Mouse (Mus musculus) small intestine, adult 2 months (tissue): Measurements from ENCODE around the gene Mogat1. TPM values are rescaled to one million over a fixed set of nuclear protein-coding genes. Genes with fewer than 3 reads are reported as not detected.

ENCODE experiments used
- H3K27ac ChIP-seq: fragments of 200-500 bp; 2 replicates; pipeline ENCODE4 v1.5.1; 2012; ENCODE audit warnings: low read depth, low read length, control low read depth, inconsistent platforms; ENCODE audit not compliant: insufficient read depth
- H3K27me3 ChIP-seq: fragments of 200-500 bp; 2 replicates; pipeline ENCODE4 v1.6.1; 2012; ENCODE audit warnings: mild to moderate bottlenecking, moderate library complexity, low read length, inconsistent platforms; ENCODE audit not compliant: control insufficient read depth, insufficient read depth
- H3K36me3 ChIP-seq: fragments of 200-500 bp; 2 replicates; pipeline ENCODE4 v1.6.1; 2012; ENCODE audit warnings: mild to moderate bottlenecking, low read length, control low read depth, inconsistent platforms; ENCODE audit not compliant: control insufficient read depth, insufficient read depth
- H3K4me1 ChIP-seq: fragments of 200-500 bp; 2 replicates; pipeline ENCODE4 v1.6.1; 2012; ENCODE audit warnings: low read length, inconsistent platforms, mixed read lengths; ENCODE audit not compliant: control insufficient read depth, insufficient read depth, insufficient read length
- H3K4me3 ChIP-seq: fragments of 200-500 bp; 2 replicates; pipeline ENCODE4 v1.5.1; 2012; ENCODE audit warnings: low read depth, mild to moderate bottlenecking, control low read depth, inconsistent platforms, low read length, moderate library complexity
- CTCF ChIP-seq: fragments of 200-500 bp; IDR thresholded peaks from 2 replicates; pipeline ENCODE4 v1.5.1; 2012; ENCODE audit warnings: low read depth, mild to moderate bottlenecking, control low read depth, inconsistent platforms, low read length, moderate library complexity, mixed read lengths; ENCODE audit not compliant: insufficient replicate concordance, insufficient read length; ENCODE audit errors: extremely low read depth
- POLR2A ChIP-seq: fragments of 200-500 bp; IDR thresholded peaks from 2 replicates; pipeline ENCODE4 v1.6.1; 2012; ENCODE audit warnings: low read depth, mild to moderate bottlenecking, control low read depth, inconsistent platforms, low read length, moderate library complexity
- WGBS: fragments of 180-500 bp; shearing (Covaris S2); methylation state at CpG from one replicate; pipeline ENCODE4 v1.1.7; 2018; 5-methylcytosine and 5-hydroxymethylcytosine counted together
- polyA plus RNA-seq: library from polyadenylated mRNA; depleted of rRNA; stranded (reverse); fragments of >200 nt; gene quantifications from 2 replicates; pipeline ENCODE4 v1.2.3, GENCODE M21; 2012; rRNA removed

Gene Mogat1
- polyA plus RNA-seq: 1.7 and 9.1 TPM in 2 replicates

GRCm38 (mm10) chr1:78510862-78511261 lies at the start of gene Mogat1:
Mogat1 (plus strand) TSS chr1:78510991.
- 61% methylated on average over 5 of the region's 5 CpGs for WGBS

GRCm38 (mm10) chr1:78472441-78472840 lies 38.4 kb upstream of the Mogat1 start:
- no peaks in the 10 kb centered on the region for H3K4me1 ChIP-seq
- no peaks in the 10 kb centered on the region for H3K27me3 ChIP-seq
- no peak for TF ChIP-seq CTCF
- 78% methylated on average over 5 of the region's 5 CpGs for WGBS
- H3K27ac ChIP-seq: no peak overlapping the region
- H3K4me3 ChIP-seq: no peak overlapping the region
- peaks cover 49% of the 10 kb centered on the region for H3K36me3 ChIP-seq

More at GRCm38 (mm10) chr1:78510862-78511261, at the start of gene Mogat1:
- peak within 1 kb of the TSS; percentile 23 for H3K4me3 ChIP-seq
- TF ChIP-seq CTCF (no peak), POLR2A (no peak)
- H3K36me3 ChIP-seq: no peaks in the 10 kb centered on the region
- no peaks in the 10 kb centered on the region for H3K27me3 ChIP-seq
- H3K27ac ChIP-seq: no peak within 1 kb of the TSS
- peaks cover 8% of the 10 kb centered on the region for H3K4me1 ChIP-seq

- WGBS: 32% methylated on average over 3 of the region's 3 CpGs
- TF ChIP-seq CTCF (no peak), POLR2A (no peak)
- H3K27ac ChIP-seq: peak overlapping the region; percentile 70
- H3K4me3 ChIP-seq: no peak overlapping the region
- no peaks in the 10 kb centered on the region for H3K27me3 ChIP-seq
- peaks cover 16% of the 10 kb centered on the region; the same call in 1 of the 2 replicates for H3K4me1 ChIP-seq
- H3K36me3 ChIP-seq: peaks cover 10% of the 10 kb centered on the region
Measured at GRCm38 (mm10) chr1:78483430-78483829, 27.4 kb upstream of the Mogat1 start.

DNA sequence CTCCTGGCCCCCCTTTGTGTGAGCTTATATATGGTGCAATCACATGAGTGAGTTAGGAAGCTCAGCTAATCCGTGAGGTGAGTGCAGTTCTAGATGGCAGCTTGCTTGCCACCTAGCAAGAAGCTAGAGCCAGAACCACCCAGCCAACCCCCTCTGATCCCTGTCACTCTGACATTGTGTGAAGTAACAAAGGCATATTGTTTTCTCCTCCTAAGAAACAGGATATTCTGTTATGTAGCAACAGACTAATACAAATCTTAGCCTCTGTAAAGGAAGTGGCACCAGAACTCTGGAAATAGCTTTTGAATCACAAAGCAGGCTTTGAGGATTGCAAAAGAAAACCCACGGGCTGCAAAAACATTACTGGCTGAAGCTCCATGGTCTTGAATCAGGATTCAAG lies 26.4 kb upstream of the Mogat1 start:
- WGBS: 29% methylated on average over 2 of the region's 2 CpGs
- H3K27ac ChIP-seq: peak overlapping the region; percentile 70
- H3K36me3 ChIP-seq: peaks cover 8% of the 10 kb centered on the region
- H3K4me1 ChIP-seq: peaks cover 16% of the 10 kb centered on the region; the same call in 1 of the 2 replicates
- TF ChIP-seq POLR2A (no peak), CTCF (no peak)
- H3K27me3 ChIP-seq: no peaks in the 10 kb centered on the region
- no peak overlapping the region for H3K4me3 ChIP-seq

GRCm38 (mm10) chr1:78488427-78488751 lies 22.4 kb upstream of the Mogat1 start:
- peak overlapping the region; percentile 75 for H3K27ac ChIP-seq
- under 1% methylated on average over 28 of the region's 28 CpGs for WGBS
- TF ChIP-seq CTCF (no peak), POLR2A (no peak)

DNA sequence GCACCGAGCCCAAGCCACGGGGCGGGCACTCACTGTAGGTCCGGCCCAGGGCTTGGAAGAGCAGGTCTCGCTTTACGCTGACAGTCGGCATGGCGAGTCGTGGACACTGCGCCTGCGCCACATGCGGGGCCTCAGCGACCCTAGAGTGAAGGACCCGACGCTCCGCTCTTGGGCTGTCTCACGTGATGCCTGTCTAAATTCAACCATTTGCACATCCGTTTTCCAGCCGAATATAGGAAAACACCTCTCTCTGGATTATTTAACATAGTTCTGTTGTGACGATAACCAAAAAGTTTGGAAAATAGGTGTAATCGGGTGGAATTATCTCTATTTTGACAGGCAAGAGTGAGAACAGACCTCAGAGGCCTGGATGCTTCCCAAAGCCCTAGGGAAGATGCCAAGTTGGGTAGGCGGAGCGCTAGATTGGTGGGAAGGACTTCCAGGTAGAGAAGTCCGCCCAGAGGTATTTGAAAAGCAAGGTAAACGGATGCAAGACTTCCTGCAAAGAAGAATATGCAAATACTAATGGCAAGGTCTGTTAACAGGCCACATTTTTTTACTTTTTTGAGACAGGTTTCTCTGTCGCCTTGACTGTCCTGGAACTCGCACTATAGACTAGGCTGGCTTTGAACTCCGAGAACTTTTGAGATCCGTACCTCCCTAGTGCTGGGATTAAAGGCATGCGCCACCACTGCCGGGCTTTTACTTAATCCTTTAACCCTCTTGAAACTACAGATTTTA lies 21.9 kb upstream of the Mogat1 start, which contains the start of gene Farsb:
Farsb (minus strand) TSS at position 146 of the 741 bp plus-strand sequence.
- H3K36me3 ChIP-seq: no peaks in the 10 kb centered on the region
- TF ChIP-seq POLR2A: 0 out of 2 replicates have a peak, but pooled peaks have one; percentile 27
- TF ChIP-seq CTCF: no peak
- H3K27me3 ChIP-seq: no peaks in the 10 kb centered on the region
- H3K27ac ChIP-seq: peak within 1 kb of the TSS; percentile 75
- H3K4me3 ChIP-seq: peak within 1 kb of the TSS; percentile 77
- WGBS: under 1% methylated on average over 31 of the region's 31 CpGs
- H3K4me1 ChIP-seq: peaks cover 10% of the 10 kb centered on the region; the same call in 1 of the 2 replicates

More at GRCm38 (mm10) chr1:78488427-78488751, 22.4 kb upstream of the Mogat1 start:
- Histone ChIP-seq H3K4me3 (peak overlapping the region; percentile 77), H3K36me3 (no peaks in the 10 kb centered on the region), H3K27me3 (no peaks in the 10 kb centered on the region), H3K4me1 (peaks cover 12% of the 10 kb centered on the region; the same call in 1 of the 2 replicates)

DNA sequence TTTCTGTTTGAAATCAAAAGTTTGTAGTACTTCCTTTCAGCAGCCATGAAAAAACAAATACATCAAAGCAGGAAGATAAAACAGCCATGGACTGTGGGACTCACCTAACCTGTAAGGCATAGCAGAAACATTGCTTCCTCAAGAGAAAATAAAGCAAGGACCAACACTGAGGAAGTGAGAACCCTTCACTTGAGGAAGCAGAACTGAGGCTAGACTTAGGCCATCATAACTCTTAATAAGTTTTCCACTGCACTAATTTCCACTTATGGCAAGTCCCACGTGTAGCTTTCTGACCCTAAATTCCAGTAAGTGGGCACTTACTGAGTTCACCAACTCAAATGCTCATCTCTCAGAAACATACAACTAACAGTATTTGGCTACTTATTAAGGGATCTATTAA lies 20.6 kb upstream of the Mogat1 start:
- no peak overlapping the region for H3K4me3 ChIP-seq
- TF ChIP-seq CTCF (no peak), POLR2A (no peak)
- 47% methylated on average over 1 of the region's 1 CpGs for WGBS
- H3K27ac ChIP-seq: no peak overlapping the region
- H3K4me1 ChIP-seq: peaks cover 6% of the 10 kb centered on the region; the same call in 1 of the 2 replicates
- no peaks in the 10 kb centered on the region for H3K36me3 ChIP-seq
- H3K27me3 ChIP-seq: no peaks in the 10 kb centered on the region
